Mouse (Mus musculus): Measurements from ENCODE around the gene Gm3286.
"Not testable (repeated sequence)": the region's sequence is repeated elsewhere in the genome, so short reads cannot be mapped to it uniquely, and the experiment has no call there.

Gm3286 gene

GRCm38 (mm10) chr5:95510458-95510857 is at the start of gene Gm3286:
Gene Gm3286 (plus strand): TSS chr5:95510758.
- not testable (repeated sequence) for DNase-seq (ENCODE audit: low spot score in 2 of 2)
